Mouse (Mus musculus) MEL (cell line): ENCODE measurements around the gene Sema5a. TPM values are rescaled to one million over a fixed set of nuclear protein-coding genes. Genes with fewer than 3 reads are reported as not detected.

ENCODE experiments used
- DNase-seq: peaks from one replicate; pipeline ENCODE4 v3.0.0; 2011; ENCODE audit warnings: low read depth, low spot score
- H3K27ac ChIP-seq: 2 replicates; pipeline ENCODE4 v1.5.1; 2012; ENCODE audit warnings: low read depth, mild to moderate bottlenecking, control low read depth, low read length, moderate library complexity; ENCODE audit not compliant: control insufficient read depth
- H3K27me3 ChIP-seq, 2 experiments: fragments of 150-350 bp in 1 of 2; sonication (generic) in 1 of 2; 2 replicates each; pipeline ENCODE4 v1.6.1; 2012; ENCODE audit warnings: low read length in 2 of 2, mild to moderate bottlenecking in 2 of 2, improper control_type of control experiment in 1 of 2, moderate library complexity in 1 of 2; ENCODE audit not compliant: insufficient read depth in 2 of 2, control insufficient read depth in 1 of 2
- H3K36me3 ChIP-seq, 2 experiments: 2 replicates each; pipeline ENCODE4 v1.6.1; 2012 to 2014; ENCODE audit warnings: low read length in 2 of 2, improper control_type of control experiment in 1 of 2, inconsistent platforms in 1 of 2, mild to moderate bottlenecking in 1 of 2; ENCODE audit not compliant: insufficient read depth in 2 of 2, control insufficient read depth in 1 of 2
- H3K4me1 ChIP-seq, 2 experiments: fragments of 150-350 bp in 1 of 2; sonication (generic) in 1 of 2; 2 replicates each; pipeline ENCODE4 v1.6.1; 2012; ENCODE audit warnings: low read length in 2 of 2, improper control_type of control experiment in 1 of 2, mild to moderate bottlenecking in 1 of 2; ENCODE audit not compliant: insufficient read depth in 2 of 2, control insufficient read depth in 1 of 2
- H3K4me3 ChIP-seq, 2 experiments: fragments of 150-350 bp in 1 of 2; sonication (generic) in 1 of 2; 2 replicates each; pipeline ENCODE4 v1.5.1; 2012; ENCODE audit warnings: low read depth in 2 of 2, low read length in 2 of 2, mild to moderate bottlenecking in 2 of 2, moderate library complexity in 2 of 2, control low read depth in 1 of 2, improper control_type of control experiment in 1 of 2; ENCODE audit not compliant: control insufficient read depth in 1 of 2, insufficient read depth in 1 of 2
- H3K79me2 ChIP-seq: 2 replicates; pipeline ENCODE4 v1.6.1; 2012; ENCODE audit warnings: mild to moderate bottlenecking, low read length, moderate library complexity; ENCODE audit not compliant: control insufficient read depth, poor library complexity, insufficient read depth
- H3K9ac ChIP-seq: 2 replicates; pipeline ENCODE4 v1.6.1; 2012; ENCODE audit warnings: low read depth, mild to moderate bottlenecking, control low read depth, low read length, moderate library complexity; ENCODE audit not compliant: control insufficient read depth, poor library complexity, severe bottlenecking
- H3K9me3 ChIP-seq: fragments of 150-350 bp; sonication (generic); replicated peaks from 2 replicates; pipeline ENCODE4 v1.6.1; 2012; ENCODE audit warnings: mild to moderate bottlenecking, low read length, improper control_type of control experiment, moderate library complexity; ENCODE audit not compliant: insufficient read depth
- BHLHE40 ChIP-seq: IDR thresholded peaks from 2 replicates; pipeline ENCODE4 v1.6.1; 2012; ENCODE audit warnings: low read depth, mild to moderate bottlenecking, inconsistent platforms, low read length, improper control_type of control experiment, borderline replicate concordance
- CHD2 ChIP-seq: IDR thresholded peaks from 2 replicates; pipeline ENCODE4 v1.6.1; 2011; ENCODE audit warnings: low read length, improper control_type of control experiment
- CTCF ChIP-seq, 3 experiments: IDR thresholded peaks in 2 of 3; conservative IDR thresholded peaks in 1 of 3; 2 replicates each; pipeline ENCODE4 v1.5.1; 2011 to 2012; ENCODE audit warnings: low read length in 3 of 3, low read depth in 2 of 3, mild to moderate bottlenecking in 2 of 3, improper control_type of control experiment in 1 of 3, inconsistent platforms in 1 of 3, mixed read lengths in 1 of 3, moderate library complexity in 1 of 3; ENCODE audit not compliant: control insufficient read depth in 1 of 3, insufficient read depth in 1 of 3, poor library complexity in 1 of 3, severe bottlenecking in 1 of 3
- EP300 ChIP-seq, 2 experiments: IDR thresholded peaks; 2 replicates each; pipeline ENCODE4 v1.6.1; 2011; ENCODE audit warnings: improper control_type of control experiment in 2 of 2, low read length in 2 of 2, low read depth in 1 of 2, mild to moderate bottlenecking in 1 of 2
- ETS1 ChIP-seq: IDR thresholded peaks from 2 replicates; pipeline ENCODE4 v1.6.1; 2012; ENCODE audit warnings: low read depth, mild to moderate bottlenecking, inconsistent platforms, low read length, improper control_type of control experiment, moderate library complexity
- GATA1 ChIP-seq: IDR thresholded peaks from 2 replicates; pipeline ENCODE4 v1.6.1; 2011; ENCODE audit warnings: low read depth, low read length, improper control_type of control experiment
- HCFC1 ChIP-seq: IDR thresholded peaks from 2 replicates; pipeline ENCODE4 v1.6.1; 2012; ENCODE audit warnings: low read depth, mild to moderate bottlenecking, inconsistent platforms, low read length, improper control_type of control experiment, moderate library complexity
- JUND ChIP-seq: IDR thresholded peaks from 2 replicates; pipeline ENCODE4 v1.6.1; 2011; ENCODE audit warnings: low read depth, mild to moderate bottlenecking, improper control_type of control experiment, low read length
- MAFK ChIP-seq: IDR thresholded peaks from 2 replicates; pipeline ENCODE4 v1.6.1; 2011; ENCODE audit warnings: low read depth, mild to moderate bottlenecking, low read length, improper control_type of control experiment, borderline replicate concordance
- MAZ ChIP-seq: IDR thresholded peaks from 2 replicates; pipeline ENCODE4 v1.6.1; 2012; ENCODE audit warnings: low read depth, mild to moderate bottlenecking, inconsistent platforms, low read length, improper control_type of control experiment
- MEF2A ChIP-seq: IDR thresholded peaks from 2 replicates; pipeline ENCODE4 v1.6.1; 2014; ENCODE audit warnings: low read depth, mild to moderate bottlenecking, inconsistent platforms, low read length, improper control_type of control experiment; ENCODE audit not compliant: poor library complexity, insufficient replicate concordance, severe bottlenecking; ENCODE audit errors: extremely low read depth
- MXI1 ChIP-seq: IDR thresholded peaks from 2 replicates; pipeline ENCODE4 v1.6.1; 2011; ENCODE audit warnings: mild to moderate bottlenecking, low read depth, low read length, improper control_type of control experiment
- MYB ChIP-seq: IDR thresholded peaks from 2 replicates; pipeline ENCODE4 v1.6.1; 2011; ENCODE audit warnings: mild to moderate bottlenecking, low read depth, low read length, improper control_type of control experiment
- MYC ChIP-seq: IDR thresholded peaks from 2 replicates; pipeline ENCODE4 v1.6.1; 2011; ENCODE audit warnings: low read depth, mild to moderate bottlenecking, low read length, improper control_type of control experiment, moderate library complexity
- NELFE ChIP-seq: IDR thresholded peaks from 2 replicates; pipeline ENCODE4 v1.6.1; 2011; ENCODE audit warnings: low read depth, low read length, improper control_type of control experiment
- RAD21 ChIP-seq: IDR thresholded peaks from 2 replicates; pipeline ENCODE4 v1.6.1; 2011; ENCODE audit warnings: mild to moderate bottlenecking, low read depth, low read length, improper control_type of control experiment
- USF1 ChIP-seq: IDR thresholded peaks from 2 replicates; pipeline ENCODE4 v1.6.1; 2014; ENCODE audit warnings: low read depth, mild to moderate bottlenecking, inconsistent platforms, low read length, improper control_type of control experiment, moderate library complexity
- USF2 ChIP-seq, 2 experiments: IDR thresholded peaks; 2 replicates each; pipeline ENCODE4 v1.6.1; 2011 to 2012; ENCODE audit warnings: improper control_type of control experiment in 2 of 2, low read length in 2 of 2, borderline replicate concordance in 1 of 2, inconsistent platforms in 1 of 2, low read depth in 1 of 2, mild to moderate bottlenecking in 1 of 2; ENCODE audit not compliant: insufficient read depth in 1 of 2
- ZMIZ1 ChIP-seq: IDR thresholded peaks from 2 replicates; pipeline ENCODE4 v1.6.1; 2012; ENCODE audit warnings: low read depth, mild to moderate bottlenecking, inconsistent platforms, low read length, improper control_type of control experiment, moderate library complexity
- polyA plus RNA-seq, 2 experiments: library from polyadenylated mRNA; stranded (reverse) in 1 of 2; unstranded in 1 of 2; fragments of >175 nt in 1 of 2; fragments of >200 nt in 1 of 2; gene quantifications; 2 replicates each; pipeline versions ENCODE4 v1.2.1 to v1.2.4; 2012; ENCODE audit warnings: low replicate concordance in 2 of 2, low read depth in 1 of 2; ENCODE audit not compliant: insufficient read length in 2 of 2, insufficient read depth in 1 of 2, missing spikeins in 1 of 2
- total RNA-seq: library from RNA; depleted of rRNA; stranded (reverse); fragments of 300-350 nt; gene quantifications from 2 replicates; pipeline ENCODE4 v1.2.3, GENCODE M21; 2012

Sema5a gene
- total and polyA plus RNA-seq, 3 experiments: not detected

- Histone ChIP-seq H3K9me3 (no peaks in the 10 kb centered on the region), H3K27me3 (no peaks in the 10 kb centered on the region), H3K9ac (no peak overlapping the region), H3K4me1 (no peaks in the 10 kb centered on the region), H3K4me3 (no peak overlapping the region), H3K36me3 (no peaks in the 10 kb centered on the region), H3K79me2 (no peaks in the 10 kb centered on the region), H3K27ac (no peak overlapping the region)
- no peak for TF ChIP-seq MXI1
- no peak for TF ChIP-seq RAD21
- TF ChIP-seq MEF2A: no peak
- TF ChIP-seq USF1: no peak
- no peak for TF ChIP-seq NELFE
- TF ChIP-seq JUND: no peak
- no peak for TF ChIP-seq MAZ
- no peak for TF ChIP-seq GATA1
- TF ChIP-seq USF2 (IDR thresholded peaks at IDR 0.05; ENCODE audit: borderline replicate concordance in 1 of 2, insufficient read depth in 1 of 2, low read depth in 1 of 2, low read length in 2 of 2): no peak
- TF ChIP-seq CTCF (IDR thresholded peaks at IDR 0.05 in 2 of 3, conservative IDR thresholded peaks at IDR 0.05 in 1 of 3; ENCODE audit: control insufficient read depth in 1 of 3, insufficient read depth in 1 of 3, low read depth in 2 of 3, low read length in 3 of 3, poor library complexity in 1 of 3, severe bottlenecking in 1 of 3): no peak
- no peak for TF ChIP-seq BHLHE40
- TF ChIP-seq ETS1: no peak
- no peak for TF ChIP-seq CHD2
- TF ChIP-seq EP300 (IDR thresholded peaks at IDR 0.05; ENCODE audit: low read depth in 1 of 2, low read length in 2 of 2): no peak
- no peak for DNase-seq
These were observed 249.6 kb downstream of the Sema5a start for GRCm38 (mm10) chr15:32494219-32494618.

DNA sequence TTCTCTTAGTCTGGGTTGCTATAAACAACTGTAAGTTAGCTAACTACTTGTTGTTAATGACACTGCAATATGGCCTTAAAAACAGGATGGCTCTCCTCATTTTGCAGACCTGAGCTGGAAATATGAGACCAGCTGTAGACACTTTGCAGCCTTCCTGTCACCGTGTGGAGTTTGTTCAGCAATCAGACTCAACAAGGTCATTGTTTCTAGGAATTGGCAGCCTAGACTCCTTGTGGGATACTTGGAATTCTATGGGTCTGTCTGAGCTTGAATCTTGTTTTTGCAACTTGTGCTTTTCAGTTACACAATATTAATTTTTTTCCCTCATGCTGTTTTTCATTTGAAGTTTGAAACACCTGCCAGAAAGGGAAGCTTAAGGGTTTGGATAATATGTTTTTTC lies 250.3 kb downstream of the Sema5a start:
- no peak for DNase-seq
- Histone ChIP-seq H3K27me3 (no peaks in the 10 kb centered on the region), H3K4me3 (no peak overlapping the region), H3K79me2 (no peaks in the 10 kb centered on the region), H3K4me1 (no peaks in the 10 kb centered on the region), H3K9ac (no peak overlapping the region), H3K9me3 (no peaks in the 10 kb centered on the region), H3K36me3 (no peaks in the 10 kb centered on the region), H3K27ac (no peak overlapping the region)
- no peak for TF ChIP-seq ETS1
- no peak for TF ChIP-seq ZMIZ1
- TF ChIP-seq MYB: no peak
- TF ChIP-seq MAZ: no peak
- TF ChIP-seq MYC: no peak
- TF ChIP-seq MXI1: no peak
- no peak for TF ChIP-seq HCFC1
- no peak for TF ChIP-seq MAFK
- TF ChIP-seq RAD21: no peak
- TF ChIP-seq JUND: no peak
